Mouse (Mus musculus) stomach, postnatal 0 days (tissue): ENCODE results near the gene Vps53. TPM values are rescaled to one million over a fixed set of nuclear protein-coding genes. Genes with fewer than 3 reads are reported as not detected.
A peak's percentile ranks its signal among the peaks of the same experiment; 100 is the strongest.

ENCODE experiments used
- ATAC-seq: fragments of 200-750 bp; cut with Nextera tagmentation; 2 replicates; pipeline ENCODE4 v1.8.0; 2017; ENCODE audit not compliant: low FRiP score, low TSS enrichment
- DNase-seq: peaks from one replicate; pipeline ENCODE4 v3.0.0-alpha.2; 2016; ENCODE audit warnings: low spot score
- H3K27ac ChIP-seq: fragments of 300-500 bp; sonication (generic); replicated peaks from 2 replicates; pipeline ENCODE4 v1.5.1; 2014; ENCODE audit warnings: mild to moderate bottlenecking, control low read depth
- H3K27me3 ChIP-seq: fragments of 300-500 bp; sonication (generic); 2 replicates; pipeline ENCODE4 v1.6.1; 2014; ENCODE audit warnings: low read length; ENCODE audit not compliant: control insufficient read depth, insufficient read depth
- H3K36me3 ChIP-seq: fragments of 300-500 bp; sonication (generic); 2 replicates; pipeline ENCODE4 v1.6.1; 2014; ENCODE audit warnings: low read length, mixed read lengths; ENCODE audit not compliant: control insufficient read depth, insufficient read depth
- H3K4me1 ChIP-seq: fragments of 300-500 bp; sonication (generic); replicated peaks from 2 replicates; pipeline ENCODE4 v1.6.1; 2014; ENCODE audit warnings: antibody characterized with exemption; ENCODE audit not compliant: control insufficient read depth, insufficient read depth
- H3K4me2 ChIP-seq: fragments of 300-500 bp; sonication (generic); replicated peaks from 2 replicates; pipeline ENCODE4 v1.6.1; 2014; ENCODE audit warnings: low read depth, mild to moderate bottlenecking, control low read depth, moderate library complexity
- H3K4me3 ChIP-seq: fragments of 300-500 bp; sonication (generic); 2 replicates; pipeline ENCODE4 v1.5.1; 2014; ENCODE audit warnings: low read depth, low read length, control low read depth
- H3K9ac ChIP-seq: fragments of 300-500 bp; sonication (generic); 2 replicates; pipeline ENCODE4 v1.6.1; 2014; ENCODE audit warnings: mild to moderate bottlenecking, low read length, control low read depth, mixed read lengths
- H3K9me3 ChIP-seq: fragments of 300-500 bp; sonication (generic); 2 replicates; pipeline ENCODE4 v1.6.1; 2016; ENCODE audit warnings: low read length; ENCODE audit not compliant: control insufficient read depth
- CTCF ChIP-seq: IDR thresholded peaks from 2 replicates; pipeline ENCODE4 v1.5.1; 2016; ENCODE audit warnings: antibody characterized with exemption, low read depth, mild to moderate bottlenecking, moderate library complexity
- EP300 ChIP-seq: optimal IDR thresholded peaks from 2 replicates; pipeline ENCODE3; 2016; ENCODE audit warnings: antibody characterized with exemption
- WGBS: fragments of 180-500 bp; shearing (Covaris S2); extraction: QIAGEN DNeasy Blood & Tissue Kit; methylation state at CpG from one replicate; pipeline ENCODE4 v1.1.7; 2014; 5-methylcytosine and 5-hydroxymethylcytosine counted together
- polyA plus RNA-seq: library from polyadenylated mRNA; unstranded; fragments of >200 nt; fragmentation: Nextera tagmentation; extraction: Ambion mirVana; gene quantifications from 2 replicates; pipeline ENCODE4 v1.2.1, GENCODE M21; 2015

Vps53 gene
- polyA plus RNA-seq, 1 experiment from 2014 or later, result 42.9 TPM

DNA sequence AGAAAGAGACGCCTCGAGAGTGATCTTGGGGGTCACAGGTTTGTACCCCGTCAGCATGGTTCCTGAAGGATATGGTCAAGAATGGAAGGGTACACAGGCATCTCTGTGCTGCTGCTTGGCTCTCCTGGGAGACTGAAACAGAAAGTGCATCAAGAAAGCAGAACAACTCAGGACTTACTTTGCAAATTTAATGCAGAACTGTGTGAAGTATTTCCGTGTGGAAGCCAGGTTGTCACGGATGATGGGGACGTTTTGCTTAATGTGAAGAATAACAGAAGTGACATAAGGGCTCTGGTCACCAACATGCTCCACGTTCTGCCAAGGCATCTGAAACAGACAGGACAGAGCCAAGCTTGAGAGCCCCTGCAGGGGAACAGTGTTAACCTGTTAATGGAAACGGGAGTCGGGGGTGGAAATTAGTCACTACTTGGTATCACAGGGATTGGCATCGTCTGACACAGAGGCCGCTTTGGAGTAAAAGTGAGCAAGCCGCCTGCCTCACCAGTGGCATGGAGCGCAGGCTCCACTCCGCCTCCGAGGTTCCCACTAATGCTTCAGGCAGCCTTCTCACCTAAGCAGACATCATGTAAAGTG is 112.8 kb downstream of the Vps53 start:
- no peak overlapping the region for H3K4me2 ChIP-seq
- H3K4me1 ChIP-seq, result no peaks in the 10 kb centered on the region
- ATAC-seq (no peak), DNase-seq (no peak)
- H3K9ac ChIP-seq, result no peak overlapping the region
- peaks cover 3% of the 10 kb centered on the region; the same call in 1 of the 2 replicates for H3K36me3 ChIP-seq
- H3K27ac ChIP-seq, result no peak overlapping the region
- TF ChIP-seq CTCF (no peak), EP300 (no peak)
- WGBS, result 85% methylated on average over 15 of the region's 15 CpGs
- no peaks in the 10 kb centered on the region for H3K9me3 ChIP-seq
- no peaks in the 10 kb centered on the region for H3K27me3 ChIP-seq
- H3K4me3 ChIP-seq, result no peak overlapping the region

DNA sequence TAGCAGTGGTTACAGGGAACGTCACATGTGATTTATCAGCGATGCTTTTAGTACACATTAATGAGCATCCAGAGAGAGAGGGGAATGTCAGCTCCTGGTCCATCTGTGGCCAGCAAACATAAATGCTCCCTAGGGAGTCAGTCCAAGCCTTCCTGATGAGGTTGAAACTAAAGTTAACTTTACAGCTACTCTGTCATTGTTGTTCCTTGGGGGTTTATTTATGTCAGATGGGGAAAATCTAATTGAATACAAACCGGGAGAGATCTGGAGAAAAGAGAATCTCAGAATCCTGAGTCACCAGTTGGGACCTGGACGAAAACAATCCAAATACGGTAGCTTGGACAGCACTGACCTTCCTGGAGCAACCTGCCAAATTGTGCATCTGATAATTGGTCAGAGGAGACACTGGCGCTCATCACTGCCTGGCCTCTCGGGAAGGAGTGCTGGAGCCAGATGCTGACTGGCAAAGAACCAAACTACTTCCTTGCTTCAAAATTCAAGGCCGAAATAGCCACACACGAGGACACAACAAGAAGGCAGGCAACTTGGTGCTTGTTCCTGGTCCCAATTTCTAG is 113.8 kb downstream of the Vps53 start:
- Histone ChIP-seq H3K9me3 (no peaks in the 10 kb centered on the region), H3K36me3 (no peaks in the 10 kb centered on the region), H3K27me3 (no peaks in the 10 kb centered on the region), H3K27ac (no peak overlapping the region), H3K4me1 (no peaks in the 10 kb centered on the region), H3K9ac (no peak overlapping the region), H3K4me3 (no peak overlapping the region), H3K4me2 (no peak overlapping the region)
- TF ChIP-seq EP300 (no peak), CTCF (no peak)
- ATAC-seq, result no peak
- DNase-seq, result no peak
- WGBS, result 61% methylated on average over 9 of the region's 9 CpGs

DNA sequence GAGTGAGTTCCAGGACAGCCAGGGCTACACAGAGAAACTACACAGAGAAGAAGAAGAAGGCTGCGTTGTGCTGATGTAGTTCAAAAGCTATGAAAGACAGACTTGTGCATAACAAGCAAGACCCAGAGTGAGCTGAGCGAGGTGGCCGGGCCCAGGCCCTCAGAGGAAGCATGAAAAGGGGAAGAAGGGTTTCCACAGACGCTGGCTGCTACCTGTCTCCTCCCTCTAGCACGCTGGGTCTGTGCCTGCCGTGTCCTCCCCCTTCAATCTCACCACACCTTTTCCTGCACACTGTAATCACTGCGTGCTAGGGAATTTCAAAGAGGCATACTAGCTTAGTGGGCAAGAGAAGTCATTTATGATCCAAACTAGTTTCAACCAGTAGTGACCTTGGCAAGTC is 115.0 kb downstream of the Vps53 start:
- Histone ChIP-seq H3K9ac (no peak overlapping the region), H3K4me2 (no peak overlapping the region), H3K27me3 (no peaks in the 10 kb centered on the region), H3K9me3 (no peaks in the 10 kb centered on the region), H3K4me3 (no peak overlapping the region), H3K4me1 (no peaks in the 10 kb centered on the region; the same call in 1 of the 2 replicates), H3K27ac (no peak overlapping the region), H3K36me3 (no peaks in the 10 kb centered on the region)
- WGBS, result 78% methylated on average over 7 of the region's 7 CpGs
- DNase-seq (no peak), ATAC-seq (no peak)
- no peak for TF ChIP-seq CTCF
- no peak for TF ChIP-seq EP300

DNA sequence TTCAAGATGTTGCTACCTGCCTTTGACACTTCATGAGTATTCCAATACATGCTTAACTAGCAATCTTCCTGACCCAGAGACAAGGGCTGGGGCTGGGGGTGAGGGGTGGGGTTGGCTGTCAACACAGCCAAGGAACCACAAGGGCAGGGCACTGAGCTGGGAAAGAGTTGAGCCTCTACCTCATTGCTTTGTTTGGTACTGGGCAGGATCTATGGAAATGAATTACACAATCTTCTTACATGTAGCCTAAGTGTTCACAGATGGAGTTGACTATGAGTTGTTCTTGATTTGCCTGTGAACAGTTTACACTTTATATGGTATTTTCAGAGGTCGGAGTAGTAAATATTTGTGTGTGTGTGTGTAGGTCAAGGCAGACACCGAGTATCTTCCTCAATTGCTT is 118.5 kb downstream of the Vps53 start:
- 98% methylated on average over 2 of the region's 2 CpGs for WGBS
- DNase-seq (no peak), ATAC-seq (no peak)
- Histone ChIP-seq H3K9me3 (no peaks in the 10 kb centered on the region), H3K4me1 (no peaks in the 10 kb centered on the region; the same call in 1 of the 2 replicates), H3K36me3 (no peaks in the 10 kb centered on the region), H3K4me3 (no peak overlapping the region), H3K27ac (no peak overlapping the region), H3K4me2 (no peak overlapping the region), H3K9ac (no peak overlapping the region), H3K27me3 (no peaks in the 10 kb centered on the region)
- TF ChIP-seq CTCF, result no peak
- TF ChIP-seq EP300, result no peak

DNA sequence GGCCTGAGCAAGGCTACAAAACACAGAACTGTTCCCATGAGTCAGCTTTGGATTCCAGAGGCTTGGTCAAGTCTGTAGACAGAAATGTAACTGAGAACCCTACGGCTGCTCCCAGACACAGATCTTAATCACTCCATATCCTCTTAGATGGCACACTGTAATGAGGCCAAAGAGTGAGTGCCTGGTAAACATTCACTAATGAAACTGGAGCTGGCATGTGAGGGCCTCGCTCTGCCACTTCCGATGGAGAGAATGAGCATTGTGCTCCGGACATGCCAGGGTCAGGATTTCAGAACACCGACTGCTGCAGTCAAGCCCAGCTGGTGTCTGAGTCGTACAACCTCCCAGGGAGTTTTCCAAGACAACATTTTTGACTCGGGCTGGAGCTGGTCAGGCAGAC is 119.5 kb downstream of the Vps53 start:
- H3K27ac ChIP-seq, result peak overlapping the region; percentile 56; the same call in 1 of the 2 replicates
- no peak for TF ChIP-seq EP300
- no peak for TF ChIP-seq CTCF
- no peak overlapping the region for H3K9ac ChIP-seq
- H3K4me1 ChIP-seq, result no peaks in the 10 kb centered on the region; the same call in 1 of the 2 replicates
- 19% methylated on average over 7 of the region's 7 CpGs for WGBS
- no peaks in the 10 kb centered on the region for H3K36me3 ChIP-seq
- H3K9me3 ChIP-seq, result no peaks in the 10 kb centered on the region
- no peak for DNase-seq
- no peak overlapping the region for H3K4me3 ChIP-seq
- H3K4me2 ChIP-seq, result no peak overlapping the region
- no peaks in the 10 kb centered on the region for H3K27me3 ChIP-seq
- ATAC-seq, result peak; percentile 30; the same call in 1 of the 2 replicates

DNA sequence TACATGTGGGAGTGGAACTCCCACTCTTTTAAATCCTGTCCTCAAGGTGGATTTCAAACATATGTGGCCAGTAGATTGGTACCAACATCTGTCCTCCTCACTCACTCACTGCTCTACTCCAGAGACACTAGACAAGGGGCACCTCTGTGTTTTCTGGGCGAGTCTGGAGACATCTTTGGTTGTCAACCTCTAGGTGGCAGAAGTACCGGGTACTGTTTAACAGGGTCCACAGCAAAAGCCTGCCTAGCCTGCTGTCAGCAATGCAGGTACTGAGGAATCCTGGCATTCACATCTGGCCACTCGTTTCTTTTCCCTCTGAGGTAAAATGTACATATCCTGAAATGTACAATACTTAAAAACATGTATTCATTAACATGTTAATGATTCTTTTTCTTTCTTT is 123.0 kb downstream of the Vps53 start:
- Histone ChIP-seq H3K4me1 (no peaks in the 10 kb centered on the region; the same call in 1 of the 2 replicates), H3K36me3 (no peaks in the 10 kb centered on the region), H3K27me3 (no peaks in the 10 kb centered on the region), H3K4me2 (no peak overlapping the region), H3K4me3 (no peak overlapping the region), H3K9me3 (no peaks in the 10 kb centered on the region), H3K9ac (no peak overlapping the region), H3K27ac (no peak overlapping the region)
- no peak for TF ChIP-seq EP300
- peak; percentile 38; the same call in 1 of the 2 replicates for TF ChIP-seq CTCF
- ATAC-seq (no peak), DNase-seq (no peak)
- WGBS, result 51% methylated on average over 3 of the region's 3 CpGs
